Mouse (Mus musculus) forebrain, postnatal 0 days (tissue): ENCODE results near the gene Pde4d. TPM values are rescaled to one million over a fixed set of nuclear protein-coding genes. Genes with fewer than 3 reads are reported as not detected.
A peak's percentile ranks its signal among the peaks of the same experiment; 100 is the strongest.

Source experiments
- ATAC-seq: fragments of 200-750 bp; cut with Nextera tagmentation; 2 replicates; pipeline ENCODE4 v1.8.0; 2017; ENCODE audit warnings: mild to moderate bottlenecking, moderate library complexity
- DNase-seq: peaks from one replicate; pipeline ENCODE4 v3.0.0-alpha.2; 2015
- H3K27ac ChIP-seq: fragments of 300-500 bp; sonication (generic); 2 replicates; pipeline ENCODE4 v1.5.1; 2014; ENCODE audit warnings: low read depth, mild to moderate bottlenecking, antibody characterized with exemption, low read length, moderate library complexity, mixed read lengths
- H3K27me3 ChIP-seq: fragments of 300-500 bp; sonication (generic); 2 replicates; pipeline ENCODE4 v1.6.1; 2014; ENCODE audit warnings: mild to moderate bottlenecking, low read length, mixed read lengths; ENCODE audit not compliant: insufficient read depth
- H3K36me3 ChIP-seq: fragments of 300-500 bp; sonication (generic); 2 replicates; pipeline ENCODE4 v1.6.1; 2014; ENCODE audit warnings: mild to moderate bottlenecking, moderate library complexity; ENCODE audit not compliant: insufficient read depth
- H3K4me1 ChIP-seq: fragments of 300-500 bp; sonication (generic); 2 replicates; pipeline ENCODE4 v1.6.1; 2014; ENCODE audit warnings: antibody characterized with exemption; ENCODE audit not compliant: insufficient read depth
- H3K4me2 ChIP-seq: fragments of 300-500 bp; sonication (generic); 2 replicates; pipeline ENCODE4 v1.6.1; 2014; ENCODE audit warnings: low read depth, mild to moderate bottlenecking, moderate library complexity
- H3K4me3 ChIP-seq: fragments of 300-500 bp; sonication (generic); 2 replicates; pipeline ENCODE4 v1.5.1; 2014; ENCODE audit warnings: low read depth, low read length, mixed read lengths
- H3K9ac ChIP-seq: fragments of 300-500 bp; sonication (generic); 2 replicates; pipeline ENCODE4 v1.6.1; 2014; ENCODE audit warnings: mild to moderate bottlenecking
- H3K9me3 ChIP-seq: fragments of 300-500 bp; sonication (generic); 2 replicates; pipeline ENCODE4 v1.6.1; 2016; ENCODE audit warnings: low read length
- CTCF ChIP-seq: sonication (generic); IDR thresholded peaks from 2 replicates; pipeline ENCODE4 v1.5.1; 2016; ENCODE audit warnings: antibody characterized with exemption, control low read depth, low read depth
- WGBS: fragments of 180-500 bp; shearing (Covaris S2); extraction: QIAGEN DNeasy Blood & Tissue Kit; methylation state at CpG from one replicate; pipeline ENCODE4 v1.1.7; 2014; 5-methylcytosine and 5-hydroxymethylcytosine counted together
- polyA plus RNA-seq: library from polyadenylated mRNA; unstranded; fragments of >200 nt; fragmentation: Nextera tagmentation; extraction: Ambion mirVana; gene quantifications from 2 replicates; pipeline ENCODE4 v1.2.1, GENCODE M21; 2015
- total RNA-seq: library from RNA; depleted of rRNA; stranded (reverse); fragments of >200 nt; gene quantifications from 2 replicates; pipeline ENCODE4 v1.2.3, GENCODE M21; 2014

Pde4d gene
- total and polyA plus RNA-seq, 2 experiments from 2014 or later: 13.2 to 78.8 TPM

DNA sequence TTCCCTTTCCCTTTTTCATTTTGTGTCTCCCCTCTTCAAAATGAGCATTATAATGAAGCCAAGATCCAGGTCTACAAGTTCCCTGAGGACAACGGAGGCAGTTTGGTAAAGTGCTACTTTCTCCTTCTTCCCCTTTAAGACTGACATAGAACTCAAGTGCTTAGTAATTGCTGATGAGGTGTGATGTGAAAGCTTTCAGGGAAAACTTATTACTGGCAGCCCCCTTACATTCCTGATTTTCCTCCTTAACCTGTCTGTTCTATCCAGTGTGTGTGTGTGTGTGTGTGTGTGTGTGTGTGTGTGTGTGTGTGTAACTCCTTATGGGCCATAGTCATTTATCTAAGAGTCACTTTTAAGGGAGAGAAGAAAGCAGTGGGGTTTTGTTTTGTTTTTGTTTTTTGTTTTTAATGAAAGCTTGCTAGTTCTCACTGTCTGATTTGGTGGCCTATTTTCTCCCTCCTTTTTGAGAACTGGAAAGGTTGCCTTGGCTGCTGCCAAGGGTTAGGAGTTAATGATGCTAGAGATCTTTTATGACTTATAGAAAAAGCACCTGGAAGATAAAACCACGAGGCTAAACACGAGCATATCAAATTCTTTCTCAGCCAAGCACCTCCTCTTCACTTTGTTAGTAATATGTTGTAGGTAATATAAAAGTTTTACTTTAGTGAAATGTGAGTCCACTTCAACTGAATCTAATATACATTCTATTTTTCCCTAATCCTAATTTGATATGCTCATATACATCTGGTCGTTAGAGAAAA is 1236.5 kb downstream of the Pde4d start:
- Histone ChIP-seq H3K27ac (no peak overlapping the region), H3K9me3 (no peaks in the 10 kb centered on the region), H3K4me3 (peak overlapping the region; percentile 38), H3K4me1 (no peaks in the 10 kb centered on the region; the same call in 1 of the 2 replicates), H3K27me3 (no peaks in the 10 kb centered on the region), H3K36me3 (no peaks in the 10 kb centered on the region), H3K4me2 (peak overlapping the region; percentile 51), H3K9ac (no peak overlapping the region)
- TF ChIP-seq CTCF: no peak
- DNase-seq (no peak), ATAC-seq (no peak)
- 20% methylated on average over 4 of the region's 4 CpGs for WGBS

DNA sequence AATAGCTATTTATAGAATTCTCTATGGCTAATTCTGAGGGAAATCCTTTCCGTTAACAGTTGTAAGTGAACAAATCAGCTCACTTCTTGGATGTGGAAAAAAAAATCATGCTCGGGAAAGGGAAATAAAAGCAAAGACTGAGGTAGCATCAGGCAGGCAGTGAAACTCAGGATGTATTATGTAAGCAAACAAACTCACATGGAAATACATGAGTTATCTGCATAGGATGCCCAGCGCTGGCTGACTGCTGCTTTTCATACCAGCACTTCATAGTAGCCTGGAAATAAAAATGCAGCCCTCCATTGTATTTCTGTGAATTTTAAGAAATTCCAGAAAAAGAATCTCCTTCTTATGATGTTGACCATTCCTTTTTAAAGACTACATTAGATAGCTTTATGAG is 1237.2 kb downstream of the Pde4d start:
- Histone ChIP-seq H3K36me3 (no peaks in the 10 kb centered on the region), H3K27ac (no peak overlapping the region), H3K9ac (no peak overlapping the region), H3K9me3 (no peaks in the 10 kb centered on the region), H3K4me3 (no peak overlapping the region), H3K4me2 (no peak overlapping the region), H3K4me1 (no peaks in the 10 kb centered on the region; the same call in 1 of the 2 replicates), H3K27me3 (no peaks in the 10 kb centered on the region)
- ATAC-seq (no peak), DNase-seq (no peak)
- TF ChIP-seq CTCF: no peak
- WGBS: 45% methylated on average over 3 of the region's 3 CpGs

- 92% methylated on average over 2 of the region's 2 CpGs for WGBS
- no peaks in the 10 kb centered on the region for H3K9me3 ChIP-seq
- H3K9ac ChIP-seq: no peak overlapping the region
- no peak overlapping the region for H3K4me3 ChIP-seq
- H3K4me2 ChIP-seq: no peak overlapping the region
- ATAC-seq (no peak), DNase-seq (no peak)
- no peak overlapping the region for H3K27ac ChIP-seq
- TF ChIP-seq CTCF: no peak
- no peaks in the 10 kb centered on the region; the same call in 1 of the 2 replicates for H3K4me1 ChIP-seq
- H3K27me3 ChIP-seq: no peaks in the 10 kb centered on the region
- H3K36me3 ChIP-seq: no peaks in the 10 kb centered on the region
These were observed 1238.4 kb downstream of the Pde4d start for GRCm38 (mm10) chr13:109688195-109688594.

GRCm38 (mm10) chr13:109689176-109689575 is 1239.4 kb downstream of the Pde4d start:
- Histone ChIP-seq H3K4me1 (no peaks in the 10 kb centered on the region), H3K36me3 (no peaks in the 10 kb centered on the region), H3K4me2 (no peak overlapping the region), H3K27me3 (no peaks in the 10 kb centered on the region), H3K4me3 (no peak overlapping the region), H3K9ac (no peak overlapping the region), H3K27ac (no peak overlapping the region), H3K9me3 (no peaks in the 10 kb centered on the region)
- ATAC-seq: no peak
- no peak for DNase-seq
- TF ChIP-seq CTCF: no peak
- WGBS: 92% methylated on average over 3 of the region's 3 CpGs

GRCm38 (mm10) chr13:109690558-109690957 is 1240.8 kb downstream of the Pde4d start:
- 63% methylated on average over 5 of the region's 5 CpGs for WGBS
- H3K9ac ChIP-seq: no peak overlapping the region
- H3K4me1 ChIP-seq: no peaks in the 10 kb centered on the region
- no peaks in the 10 kb centered on the region for H3K36me3 ChIP-seq
- no peak overlapping the region for H3K4me2 ChIP-seq
- no peaks in the 10 kb centered on the region for H3K27me3 ChIP-seq
- DNase-seq (no peak), ATAC-seq (no peak)
- TF ChIP-seq CTCF: no peak
- no peaks in the 10 kb centered on the region for H3K9me3 ChIP-seq
- no peak overlapping the region for H3K27ac ChIP-seq
- no peak overlapping the region for H3K4me3 ChIP-seq

- Histone ChIP-seq H3K9ac (no peak overlapping the region), H3K4me3 (no peak overlapping the region), H3K4me2 (no peak overlapping the region), H3K27me3 (no peaks in the 10 kb centered on the region), H3K27ac (no peak overlapping the region), H3K4me1 (no peaks in the 10 kb centered on the region), H3K36me3 (no peaks in the 10 kb centered on the region), H3K9me3 (no peaks in the 10 kb centered on the region)
- WGBS: 80% methylated on average over 3 of the region's 3 CpGs
- no peak for TF ChIP-seq CTCF
- DNase-seq (no peak), ATAC-seq (no peak)
These were observed 1243.1 kb downstream of the Pde4d start for GRCm38 (mm10) chr13:109692851-109693250.

GRCm38 (mm10) chr13:109693769-109694168 is 1244.0 kb downstream of the Pde4d start:
- H3K4me1 ChIP-seq: no peaks in the 10 kb centered on the region
- no peak overlapping the region for H3K27ac ChIP-seq
- no peak for TF ChIP-seq CTCF
- no peak overlapping the region for H3K4me2 ChIP-seq
- ATAC-seq (0 out of 2 replicates have a peak, but pooled peaks have one; percentile 14), DNase-seq (no peak)
- no peaks in the 10 kb centered on the region for H3K9me3 ChIP-seq
- no peak overlapping the region for H3K9ac ChIP-seq
- H3K27me3 ChIP-seq: no peaks in the 10 kb centered on the region
- no peak overlapping the region for H3K4me3 ChIP-seq
- 78% methylated on average over 2 of the region's 2 CpGs for WGBS
- no peaks in the 10 kb centered on the region for H3K36me3 ChIP-seq
